Mouse (Mus musculus): ENCODE measurements around the gene Myo7a. TPM values are rescaled to one million over a fixed set of nuclear protein-coding genes. Genes with fewer than 3 reads are reported as not detected.

Gene Myo7a
- polyA plus RNA-seq, 1 experiment from 2014 or later = 21.6 TPM

DNA sequence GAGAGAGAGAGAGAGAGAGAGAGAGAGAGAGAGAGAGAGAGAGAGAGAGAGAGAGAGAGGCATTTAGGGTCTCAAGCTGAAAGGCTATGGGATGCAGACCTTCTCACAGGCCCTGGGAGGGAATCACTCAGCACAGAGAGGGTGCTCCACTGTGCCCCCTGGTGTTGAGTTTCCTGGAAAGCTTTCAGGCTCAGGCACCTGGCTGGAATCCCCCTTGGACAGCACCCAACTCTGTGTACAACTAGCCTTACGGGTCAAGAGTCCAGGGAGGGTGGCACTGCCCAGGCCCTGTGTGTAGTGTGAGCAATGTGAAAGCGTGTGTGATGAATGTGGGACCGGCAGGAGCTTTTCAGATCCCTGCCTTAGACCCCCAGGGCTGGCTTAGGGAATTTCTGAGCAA is 21.9 kb upstream of the Myo7a start:
- no peak overlapping the region for H3K9ac ChIP-seq (replicated peaks)
- 57% methylated on average over 3 of the region's 3 CpGs for WGBS
- H3K27ac ChIP-seq (replicated peaks) = no peak overlapping the region
- no peak overlapping the region for H3K4me3 ChIP-seq
- no peak for ATAC-seq (ENCODE audit: low FRiP score, low read depth)
- H3K4me1 ChIP-seq = peaks cover 3% of the 10 kb centered on the region; the same call in 1 of the 2 replicates
- no peak overlapping the region for H3K4me2 ChIP-seq (replicated peaks)
- H3K36me3 ChIP-seq = no peaks in the 10 kb centered on the region
- H3K27me3 ChIP-seq = peaks cover 4% of the 10 kb centered on the region; the same call in 1 of the 2 replicates
- H3K9me3 ChIP-seq = no peaks in the 10 kb centered on the region

DNA sequence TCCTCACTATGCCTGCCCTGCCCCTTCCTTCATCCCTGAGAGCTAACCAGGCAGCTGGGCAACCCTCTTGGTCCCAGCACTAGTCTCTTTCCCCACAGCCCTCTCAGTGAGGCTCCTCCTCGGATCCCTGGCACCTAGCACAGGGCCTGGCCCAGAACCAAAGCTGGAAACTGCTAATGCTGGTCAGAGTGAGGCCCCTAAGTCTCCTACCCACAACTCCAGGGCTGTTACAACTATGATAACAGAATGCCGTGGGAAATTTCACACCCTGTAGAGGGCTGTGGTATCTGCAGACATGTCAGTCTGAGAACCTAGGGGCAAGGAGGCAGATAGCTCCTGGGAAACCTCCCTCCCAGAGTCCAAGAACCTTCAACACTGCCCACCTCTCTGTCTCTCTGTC is 21.3 kb upstream of the Myo7a start:
- no peak overlapping the region for H3K9ac ChIP-seq (replicated peaks)
- no peaks in the 10 kb centered on the region for H3K9me3 ChIP-seq
- 60% methylated on average over 2 of the region's 2 CpGs for WGBS
- no peaks in the 10 kb centered on the region for H3K36me3 ChIP-seq
- peaks cover 4% of the 10 kb centered on the region; the same call in 1 of the 2 replicates for H3K27me3 ChIP-seq
- ATAC-seq (ENCODE audit: low FRiP score, low read depth) = no peak
- H3K4me3 ChIP-seq = no peak overlapping the region
- H3K4me1 ChIP-seq = peaks cover 3% of the 10 kb centered on the region; the same call in 1 of the 2 replicates
- H3K4me2 ChIP-seq (replicated peaks) = no peak overlapping the region
- no peak overlapping the region for H3K27ac ChIP-seq (replicated peaks)

DNA sequence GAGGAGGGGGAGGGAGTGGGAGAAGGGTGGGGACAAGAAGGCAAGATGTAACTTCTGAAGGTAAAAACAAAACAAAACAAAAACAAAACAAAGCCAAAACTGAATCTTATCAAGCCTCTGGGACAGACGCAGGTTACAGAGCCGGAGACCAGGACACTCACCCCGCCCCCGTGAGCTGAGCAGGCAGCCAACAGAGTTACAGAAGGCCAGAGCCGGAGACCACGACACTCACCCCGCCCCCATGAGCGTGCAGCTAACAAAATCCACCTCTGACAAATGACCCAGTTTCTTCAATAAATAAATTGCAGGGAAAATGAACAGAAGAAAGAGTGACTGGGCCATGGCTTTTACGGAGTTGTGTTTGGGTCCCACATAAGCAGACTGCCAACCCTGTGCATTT is 19.9 kb upstream of the Myo7a start:
- no peak for ATAC-seq (ENCODE audit: low FRiP score, low read depth)
- no peaks in the 10 kb centered on the region for H3K9me3 ChIP-seq
- 19% methylated on average over 9 of the region's 9 CpGs for WGBS

DNA sequence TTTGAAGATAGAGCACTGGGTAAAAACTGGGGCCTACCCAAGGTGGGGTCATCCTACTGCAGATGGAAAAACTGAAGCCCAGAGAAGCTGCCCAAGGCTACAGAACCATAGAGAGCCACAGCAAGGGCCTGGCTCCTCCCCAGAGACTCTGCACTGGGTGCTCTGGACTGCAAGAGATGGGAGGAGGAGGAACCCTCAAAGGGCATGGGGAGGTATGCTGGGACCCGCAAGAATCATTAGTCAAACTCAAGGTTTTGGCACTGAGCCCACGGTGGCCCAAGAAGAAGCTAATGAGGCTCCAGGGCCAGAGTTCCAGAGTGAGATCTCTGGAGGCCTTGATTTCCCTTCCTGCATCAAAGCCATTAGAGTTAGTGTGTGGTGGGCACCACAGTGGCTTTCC is 18.7 kb upstream of the Myo7a start:
- Histone ChIP-seq H3K9ac (replicated peaks) (no peak overlapping the region), H3K4me1 (peaks cover 3% of the 10 kb centered on the region; the same call in 1 of the 2 replicates), H3K4me3 (no peak overlapping the region), H3K27me3 (no peaks in the 10 kb centered on the region), H3K9me3 (no peaks in the 10 kb centered on the region), H3K4me2 (replicated peaks) (no peak overlapping the region), H3K27ac (replicated peaks) (no peak overlapping the region), H3K36me3 (no peaks in the 10 kb centered on the region)
- 93% methylated on average over 2 of the region's 2 CpGs for WGBS
- no peak for ATAC-seq (ENCODE audit: low FRiP score, low read depth)

More for the DNA sequence above, 19.9 kb upstream of the Myo7a start:
- no peaks in the 10 kb centered on the region for H3K36me3 ChIP-seq
- peaks cover 4% of the 10 kb centered on the region; the same call in 1 of the 2 replicates for H3K27me3 ChIP-seq
- H3K4me3 ChIP-seq = no peak overlapping the region
- H3K27ac ChIP-seq (replicated peaks) = no peak overlapping the region
- H3K9ac ChIP-seq (replicated peaks) = no peak overlapping the region
- H3K4me2 ChIP-seq (replicated peaks) = no peak overlapping the region
- H3K4me1 ChIP-seq = peaks cover 3% of the 10 kb centered on the region; the same call in 1 of the 2 replicates

DNA sequence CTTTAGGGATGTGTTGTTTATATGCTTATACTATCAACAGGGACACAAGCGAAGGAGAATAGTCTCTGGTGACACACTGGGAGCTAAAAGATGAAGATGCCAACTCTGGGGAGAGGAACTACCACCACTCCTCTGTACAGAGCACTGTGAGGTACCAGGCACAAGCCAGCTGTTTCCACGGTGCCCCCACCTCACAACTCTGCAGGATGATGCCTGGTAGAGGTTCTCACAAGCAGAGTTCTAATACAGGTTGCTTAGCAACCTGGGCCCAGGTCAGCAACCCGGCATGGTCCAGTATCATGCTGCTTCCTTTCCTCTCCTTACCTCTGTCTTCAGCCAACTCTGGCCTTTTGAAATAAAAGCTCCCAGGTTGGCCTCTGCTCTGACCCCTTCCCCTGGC is 18.3 kb upstream of the Myo7a start:
- Histone ChIP-seq H3K27ac (replicated peaks) (no peak overlapping the region), H3K4me1 (peaks cover under 1% of the 10 kb centered on the region; the same call in 1 of the 2 replicates), H3K27me3 (no peaks in the 10 kb centered on the region), H3K4me3 (no peak overlapping the region), H3K9me3 (no peaks in the 10 kb centered on the region), H3K9ac (replicated peaks) (no peak overlapping the region), H3K4me2 (replicated peaks) (no peak overlapping the region), H3K36me3 (no peaks in the 10 kb centered on the region)
- no peak for ATAC-seq (ENCODE audit: low FRiP score, low read depth)
- 46% methylated on average over 3 of the region's 3 CpGs for WGBS

DNA sequence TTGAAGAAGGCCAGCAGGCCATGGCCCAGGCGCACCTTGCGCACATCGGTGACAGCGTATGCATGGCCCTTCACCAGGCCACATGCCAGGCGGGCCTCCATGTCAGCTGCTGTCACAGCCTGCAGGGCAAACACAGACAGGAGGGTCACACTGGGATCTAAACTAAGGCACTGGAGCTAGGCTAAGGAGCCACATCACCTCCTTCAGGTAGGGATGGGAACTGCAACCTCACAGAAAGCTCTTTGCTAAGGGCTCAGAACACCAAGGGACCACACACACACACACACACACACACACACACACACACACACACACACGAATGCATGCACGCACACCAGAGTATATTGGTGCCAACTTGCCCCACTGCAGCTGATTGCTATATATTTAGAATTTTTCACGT is 12.4 kb upstream of the Myo7a start:
- Histone ChIP-seq H3K4me3 (no peak overlapping the region), H3K4me2 (replicated peaks) (no peak overlapping the region), H3K27me3 (no peaks in the 10 kb centered on the region), H3K27ac (replicated peaks) (no peak overlapping the region), H3K36me3 (0 out of 2 replicates have a peak, but pooled peaks cover 3% of the 10 kb centered on the region), H3K9ac (replicated peaks) (no peak overlapping the region), H3K9me3 (no peaks in the 10 kb centered on the region), H3K4me1 (no peaks in the 10 kb centered on the region)
- no peak for ATAC-seq (ENCODE audit: low FRiP score, low read depth)
- WGBS = 93% methylated on average over 8 of the region's 8 CpGs

DNA sequence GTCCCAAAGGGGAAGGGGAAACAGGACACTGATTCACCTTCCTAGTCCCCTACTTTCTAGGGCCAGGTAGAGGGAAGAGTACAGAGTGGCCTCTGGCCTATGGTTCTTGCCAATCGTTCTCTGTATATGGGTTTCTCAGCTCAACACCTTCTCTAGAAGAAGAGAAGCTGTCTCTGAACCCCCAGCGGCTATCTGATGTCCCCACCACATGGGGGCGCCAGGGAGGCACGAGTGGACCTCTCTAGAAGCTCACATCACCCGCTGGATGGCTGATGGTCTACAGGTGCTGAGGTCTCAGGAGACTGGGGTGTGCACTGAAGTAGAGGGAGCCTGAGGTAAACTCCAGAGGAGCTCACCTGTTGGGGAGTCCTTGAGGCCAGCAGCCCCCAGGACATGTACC is 6.1 kb upstream of the Myo7a start:
- WGBS = 42% methylated on average over 5 of the region's 5 CpGs
- Histone ChIP-seq H3K27ac (replicated peaks) (no peak overlapping the region), H3K9me3 (no peaks in the 10 kb centered on the region), H3K4me3 (no peak overlapping the region), H3K4me1 (no peaks in the 10 kb centered on the region), H3K27me3 (peaks cover 6% of the 10 kb centered on the region; the same call in 1 of the 2 replicates), H3K4me2 (replicated peaks) (no peak overlapping the region), H3K36me3 (0 out of 2 replicates have a peak, but pooled peaks cover 3% of the 10 kb centered on the region), H3K9ac (replicated peaks) (no peak overlapping the region)
- ATAC-seq (ENCODE audit: low FRiP score, low read depth) = no peak

DNA sequence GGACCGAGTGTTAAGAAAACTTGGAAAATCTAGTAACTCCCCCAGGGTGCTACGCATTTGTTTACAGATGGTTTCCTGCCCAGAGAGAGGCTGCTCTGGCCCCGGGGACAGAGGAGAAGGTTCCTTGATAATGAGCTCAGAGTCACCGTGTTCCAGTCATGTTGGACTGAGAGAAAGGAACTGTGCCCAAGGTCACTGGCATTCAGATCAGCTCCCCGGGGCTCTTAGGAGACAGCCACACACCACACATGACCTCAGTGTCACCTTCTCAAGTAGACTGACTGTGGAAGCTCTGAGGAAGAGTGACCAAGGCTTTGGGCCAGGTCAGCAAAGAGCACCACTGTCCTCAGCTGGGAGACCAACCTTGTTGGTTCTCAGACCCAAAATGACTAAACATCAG is 5.4 kb upstream of the Myo7a start:
- no peak overlapping the region for H3K4me3 ChIP-seq

DNA sequence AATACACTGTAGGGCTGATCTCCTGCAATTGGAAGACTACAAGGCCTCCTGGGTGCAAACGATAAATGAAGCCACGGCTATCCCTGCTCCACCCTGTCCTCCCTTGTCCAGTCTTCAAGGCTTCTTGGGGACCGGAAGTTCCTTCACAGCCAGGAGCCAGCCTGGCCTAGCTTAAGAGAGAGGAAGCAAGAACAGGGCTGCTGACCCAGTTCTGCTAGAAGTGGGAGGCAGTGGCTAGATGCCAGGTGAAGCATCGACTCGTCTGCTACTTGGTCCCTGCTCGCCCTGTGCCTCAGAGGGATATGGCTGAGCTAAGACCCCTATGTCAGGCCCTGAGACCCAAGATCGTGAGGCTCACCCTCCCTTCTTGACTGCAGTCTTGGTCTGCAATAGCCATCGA is 2.3 kb upstream of the Myo7a start:
- Histone ChIP-seq H3K4me2 (replicated peaks) (no peak overlapping the region), H3K27me3 (peaks cover 6% of the 10 kb centered on the region; the same call in 1 of the 2 replicates), H3K4me1 (0 out of 2 replicates have a peak, but pooled peaks cover 5% of the 10 kb centered on the region), H3K9me3 (no peaks in the 10 kb centered on the region), H3K4me3 (no peak overlapping the region), H3K27ac (replicated peaks) (no peak overlapping the region), H3K36me3 (no peaks in the 10 kb centered on the region), H3K9ac (replicated peaks) (no peak overlapping the region)
- ATAC-seq (ENCODE audit: low FRiP score, low read depth) = no peak
- 81% methylated on average over 8 of the region's 8 CpGs for WGBS

More for the DNA sequence above, 5.4 kb upstream of the Myo7a start:
- H3K9ac ChIP-seq (replicated peaks) = no peak overlapping the region
- ATAC-seq (ENCODE audit: low FRiP score, low read depth) = no peak
- H3K9me3 ChIP-seq = no peaks in the 10 kb centered on the region
- H3K27me3 ChIP-seq = peaks cover 6% of the 10 kb centered on the region; the same call in 1 of the 2 replicates
- 71% methylated on average over 5 of the region's 5 CpGs for WGBS
- H3K36me3 ChIP-seq = 0 out of 2 replicates have a peak, but pooled peaks cover 3% of the 10 kb centered on the region
- H3K27ac ChIP-seq (replicated peaks) = no peak overlapping the region
- no peaks in the 10 kb centered on the region for H3K4me1 ChIP-seq
- no peak overlapping the region for H3K4me2 ChIP-seq (replicated peaks)

DNA sequence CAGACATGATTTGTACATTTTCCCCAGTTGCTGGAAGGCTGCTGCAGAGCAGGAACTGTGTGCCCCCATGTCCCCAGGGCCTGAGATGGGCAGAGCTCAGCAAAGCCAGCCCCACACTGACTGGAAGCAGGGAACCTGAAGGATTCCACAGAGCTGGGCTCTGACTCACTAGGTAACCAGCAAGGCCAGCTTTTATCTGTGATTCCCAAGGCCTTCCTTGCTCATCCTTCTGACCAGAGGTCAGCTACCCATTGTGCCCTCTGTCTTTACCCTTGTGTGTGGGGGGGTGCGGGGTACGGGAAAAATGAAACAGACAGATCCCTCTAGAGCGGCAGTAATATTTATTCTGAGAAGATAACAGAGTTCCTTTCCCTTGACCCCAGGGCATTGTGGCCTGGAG is 1.9 kb upstream of the Myo7a start:
- 84% methylated on average over 3 of the region's 3 CpGs for WGBS
- no peaks in the 10 kb centered on the region for H3K36me3 ChIP-seq
- H3K27ac ChIP-seq (replicated peaks) = no peak overlapping the region
- H3K4me3 ChIP-seq = no peak overlapping the region
- H3K4me1 ChIP-seq = 0 out of 2 replicates have a peak, but pooled peaks cover 5% of the 10 kb centered on the region
- ATAC-seq (ENCODE audit: low FRiP score, low read depth) = no peak
- H3K4me2 ChIP-seq (replicated peaks) = no peak overlapping the region
- peaks cover 6% of the 10 kb centered on the region; the same call in 1 of the 2 replicates for H3K27me3 ChIP-seq
- no peak overlapping the region for H3K9ac ChIP-seq (replicated peaks)
- no peaks in the 10 kb centered on the region for H3K9me3 ChIP-seq

DNA sequence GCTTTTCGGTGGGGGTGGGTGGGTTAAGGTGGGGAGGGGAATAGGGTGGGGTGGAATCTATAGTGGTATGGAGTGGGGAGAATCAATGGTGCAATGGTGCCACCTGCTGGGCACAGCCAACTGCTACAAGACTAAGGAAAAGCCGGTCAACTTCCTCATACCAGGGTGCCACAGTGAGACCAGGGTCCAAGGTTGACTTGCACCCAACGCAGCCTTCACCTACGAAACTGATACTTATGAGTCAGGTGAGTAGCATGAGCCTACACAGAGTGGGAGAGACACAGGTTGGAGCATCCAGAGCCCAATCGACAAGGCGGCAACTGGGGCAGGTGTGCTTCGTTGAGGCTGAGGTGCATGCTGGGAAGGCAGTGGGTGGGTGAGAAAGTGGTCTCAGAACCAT is 1.0 kb upstream of the Myo7a start:
- Histone ChIP-seq H3K9ac (replicated peaks) (no peak overlapping the region; the same call in 1 of the 2 replicates), H3K36me3 (no peaks in the 10 kb centered on the region), H3K9me3 (no peaks in the 10 kb centered on the region), H3K27me3 (peaks cover 6% of the 10 kb centered on the region; the same call in 1 of the 2 replicates), H3K4me1 (0 out of 2 replicates have a peak, but pooled peaks cover 5% of the 10 kb centered on the region), H3K4me2 (replicated peaks) (peak overlapping the region; percentile 51), H3K4me3 (0 out of 2 replicates have a peak overlapping the region, but pooled peaks have one; percentile 21), H3K27ac (replicated peaks) (no peak overlapping the region)
- WGBS = 9% methylated on average over 7 of the region's 7 CpGs
- peak; percentile 57; the same call in 1 of the 2 replicates for ATAC-seq (ENCODE audit: low FRiP score, low read depth)

DNA sequence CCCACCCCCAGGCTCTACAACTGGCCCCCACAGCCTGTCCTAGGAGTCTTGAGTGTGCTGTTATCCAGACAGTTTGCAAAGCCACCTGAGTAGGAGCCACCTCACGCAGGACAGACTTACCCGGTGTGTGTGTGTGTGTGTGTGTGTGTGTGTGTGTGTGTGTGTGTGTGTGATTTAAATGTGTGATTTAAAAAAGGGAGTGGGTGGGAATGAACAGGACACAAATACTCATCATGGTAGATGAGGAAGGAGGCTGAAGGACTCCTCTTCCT is 573 bp upstream of the Myo7a start:
- Histone ChIP-seq H3K36me3 (no peaks in the 10 kb centered on the region), H3K27ac (replicated peaks) (no peak overlapping the region), H3K4me3 (no peak overlapping the region), H3K9me3 (no peaks in the 10 kb centered on the region), H3K9ac (replicated peaks) (peak overlapping the region; percentile 20; the same call in 1 of the 2 replicates), H3K4me1 (0 out of 2 replicates have a peak, but pooled peaks cover 5% of the 10 kb centered on the region), H3K4me2 (replicated peaks) (peak overlapping the region; percentile 51), H3K27me3 (peaks cover 6% of the 10 kb centered on the region; the same call in 1 of the 2 replicates)
- WGBS = 82% methylated on average over 2 of the region's 2 CpGs
- peak; percentile 68 for ATAC-seq (ENCODE audit: low FRiP score, low read depth)

All from midbrain, embryonic 12.5 days (tissue).